Comparison of ENCODE assay signal across 8 mouse cellular contexts in the genomic region with DNA sequence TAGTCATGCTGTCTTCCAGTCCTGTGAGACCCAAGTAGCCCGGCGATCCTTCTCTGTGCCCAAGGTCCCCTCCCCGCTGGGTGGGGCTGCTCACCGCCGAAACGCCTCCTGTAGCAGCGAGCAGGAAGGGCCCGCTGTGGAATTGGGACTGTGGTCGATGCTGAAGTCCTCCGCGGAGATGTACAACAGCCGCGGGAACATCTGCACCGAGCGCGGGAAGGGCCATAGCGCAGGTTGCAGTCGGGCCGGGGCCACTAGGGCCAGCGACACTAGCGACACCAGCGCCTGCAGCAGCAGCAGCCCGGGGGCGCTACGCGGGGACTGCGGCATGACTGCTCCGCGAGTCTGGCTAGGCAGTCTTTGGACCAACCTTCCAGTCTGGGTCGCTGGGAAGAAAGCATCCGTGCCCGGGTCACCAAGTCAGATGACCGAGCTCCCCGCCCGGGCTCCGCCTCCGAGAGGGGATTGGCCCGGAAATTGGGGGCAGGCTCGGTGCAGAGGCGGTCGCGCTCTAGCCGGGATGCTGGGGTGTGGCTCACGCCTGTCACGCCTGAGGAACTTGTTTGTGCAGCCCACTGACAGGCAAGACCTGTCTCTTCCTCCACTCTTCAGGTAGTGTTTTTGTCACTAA. TPM values are rescaled to one million over a fixed set of nuclear protein-coding genes. Genes with fewer than 3 reads are reported as not detected.
A peak's percentile ranks its signal among the peaks of the same experiment; 100 is the strongest.
DNase-seq lines count a peak whose midpoint lies in the region; ATAC-seq and TF ChIP-seq lines count a peak whose summit lies in the region.

Hexb (minus strand) TSS at position 426 of the 631 bp plus-strand sequence.

- peak; percentile 95 for ATAC-seq in embryonic facial prominence, embryonic 14.5 days (ENCODE audit: low read depth)
- peak; percentile 91 for ATAC-seq in limb, embryonic 14.5 days (ENCODE audit: low FRiP score, low read depth)
- ATAC-seq in midbrain, embryonic 16.5 days = peak; percentile 89

- H3K36me3 ChIP-seq in embryonic facial prominence, embryonic 14.5 days (ENCODE audit: control insufficient read depth, insufficient read depth, low read length) = no peaks in the 10 kb centered on the region
- no peaks in the 10 kb centered on the region for H3K36me3 ChIP-seq in heart, adult 2 months (ENCODE audit: control insufficient read depth, insufficient read depth, low read length)
- H3K36me3 ChIP-seq in limb, embryonic 14.5 days (ENCODE audit: control insufficient read depth, insufficient read depth, low read length) = no peaks in the 10 kb centered on the region
- no peaks in the 10 kb centered on the region for H3K36me3 ChIP-seq in midbrain, embryonic 16.5 days (ENCODE audit: control insufficient read depth, insufficient read depth, low read length)
- peaks cover 2% of the 10 kb centered on the region; the same call in 1 of the 2 replicates for H3K36me3 ChIP-seq in spleen, adult 2 months (ENCODE audit: control insufficient read depth, insufficient read depth, low read length)

- peak within 1 kb of the TSS; percentile 65 for H3K27ac ChIP-seq in embryonic facial prominence, embryonic 14.5 days (replicated peaks; ENCODE audit: low read depth, low read length)
- peak within 1 kb of the TSS; percentile 92 for H3K27ac ChIP-seq in heart, adult 2 months
- H3K27ac ChIP-seq in limb, embryonic 14.5 days (replicated peaks; ENCODE audit: low read depth, low read length) = peak within 1 kb of the TSS; percentile 58; the same call in 1 of the 2 replicates
- H3K27ac ChIP-seq in midbrain, embryonic 16.5 days (ENCODE audit: low read length) = peak within 1 kb of the TSS; percentile 47; the same call in 1 of the 2 replicates
- peak within 1 kb of the TSS; percentile 95 for H3K27ac ChIP-seq in spleen, adult 2 months (ENCODE audit: insufficient read depth, low read length)

- 0% methylated on average over 34 of the region's 45 CpGs for WGBS in embryonic facial prominence, embryonic 14.5 days
- WGBS in heart, adult 2 months = under 1% methylated on average over 45 of the region's 45 CpGs
- 1% methylated on average over 42 of the region's 45 CpGs for WGBS in limb, embryonic 14.5 days
- WGBS in midbrain, embryonic 16.5 days = under 1% methylated on average over 43 of the region's 45 CpGs
- WGBS in spleen, adult 2 months = under 1% methylated on average over 45 of the region's 45 CpGs

- TF ChIP-seq EP300 in heart, adult 2 months (IDR thresholded peaks at IDR 0.05; ENCODE audit: insufficient read depth, low read depth, low read length) = no peak

- H3K4me1 ChIP-seq in embryonic facial prominence, embryonic 14.5 days (ENCODE audit: control insufficient read depth, insufficient read depth, low read length) = no peaks in the 10 kb centered on the region; the same call in 1 of the 2 replicates
- no peaks in the 10 kb centered on the region; the same call in 1 of the 2 replicates for H3K4me1 ChIP-seq in heart, adult 2 months (ENCODE audit: control insufficient read depth, insufficient read depth, low read length)
- peaks cover 3% of the 10 kb centered on the region; the same call in 1 of the 2 replicates for H3K4me1 ChIP-seq in limb, embryonic 14.5 days (ENCODE audit: control insufficient read depth, insufficient read depth, low read length)
- H3K4me1 ChIP-seq in midbrain, embryonic 16.5 days (ENCODE audit: control insufficient read depth, insufficient read depth, low read length) = no peaks in the 10 kb centered on the region; the same call in 1 of the 2 replicates
- H3K4me1 ChIP-seq in spleen, adult 2 months (ENCODE audit: control insufficient read depth, insufficient read depth, insufficient read length) = peaks cover 2% of the 10 kb centered on the region; the same call in 1 of the 2 replicates

- DNase-seq in A20 (ENCODE audit: low read depth, low spot score) = peak; percentile 94
- peak; percentile 78 to 88 for DNase-seq in adrenal gland, postnatal 4 days (ENCODE audit: low spot score in 2 of 2)
- DNase-seq in embryonic facial prominence, embryonic 14.5 days (ENCODE audit: low spot score) = peak; percentile 93
- DNase-seq in heart, adult 2 months = peak; percentile 97 to 98
- peak; percentile 96 for DNase-seq in kidney, adult 8-10 months
- peak; percentile 82 for DNase-seq in limb, embryonic 14.5 days (ENCODE audit: low spot score)
- peak; percentile 73 to 95 for DNase-seq in spleen, adult 2 months (ENCODE audit: low read depth in 1 of 2, low spot score in 2 of 2)

- H3K9me3 ChIP-seq in embryonic facial prominence, embryonic 14.5 days (ENCODE audit: control insufficient read depth, low read length) = no peaks in the 10 kb centered on the region
- H3K9me3 ChIP-seq in limb, embryonic 14.5 days (ENCODE audit: control insufficient read depth, low read length) = no peaks in the 10 kb centered on the region
- no peaks in the 10 kb centered on the region for H3K9me3 ChIP-seq in midbrain, embryonic 16.5 days (replicated peaks; ENCODE audit: control insufficient read depth, low read length, poor library complexity, severe bottlenecking)

- peak within 1 kb of the TSS; percentile 97 for H3K4me2 ChIP-seq in embryonic facial prominence, embryonic 14.5 days (ENCODE audit: low read depth, low read length)
- H3K4me2 ChIP-seq in limb, embryonic 14.5 days (replicated peaks; ENCODE audit: low read depth, low read length, severe bottlenecking) = peak within 1 kb of the TSS; percentile 93
- peak within 1 kb of the TSS; percentile 93 for H3K4me2 ChIP-seq in midbrain, embryonic 16.5 days (ENCODE audit: low read length)

- intact Hi-C loops in heart, adult 2 months (cut with DNase I) = loop anchor here (10.0 kb wide), 1 partner anchor 1067 kb away; the partner anchor contains the start of genes Ankra2 and Utp15

- TF ChIP-seq CTCF in heart, adult 2 months (IDR thresholded peaks at IDR 0.05) = peak; percentile 49
- TF ChIP-seq CTCF in spleen, adult 2 months (IDR thresholded peaks at IDR 0.05; ENCODE audit: extremely low read depth, insufficient read depth, insufficient read length, insufficient replicate concordance) = 0 out of 2 replicates have a peak, but pooled peaks have one; percentile 7

- no peaks in the 10 kb centered on the region for H3K27me3 ChIP-seq in embryonic facial prominence, embryonic 14.5 days (replicated peaks; ENCODE audit: control insufficient read depth, insufficient read depth, low read length)
- H3K27me3 ChIP-seq in heart, adult 2 months (ENCODE audit: control insufficient read depth, insufficient read depth, low read length) = no peaks in the 10 kb centered on the region
- H3K27me3 ChIP-seq in limb, embryonic 14.5 days (ENCODE audit: control insufficient read depth, insufficient read depth, low read length) = no peaks in the 10 kb centered on the region
- no peaks in the 10 kb centered on the region for H3K27me3 ChIP-seq in midbrain, embryonic 16.5 days (ENCODE audit: control insufficient read depth, insufficient read depth, low read depth, low read length)
- no peaks in the 10 kb centered on the region for H3K27me3 ChIP-seq in spleen, adult 2 months (ENCODE audit: control insufficient read depth, insufficient read depth, low read length)

- peak; percentile 89 for TF ChIP-seq POLR2A in heart, adult 2 months (IDR thresholded peaks at IDR 0.05; ENCODE audit: insufficient read depth, low read depth, low read length)
- 0 out of 2 replicates have a peak, but pooled peaks have one; percentile 36 for TF ChIP-seq POLR2A in limb, embryonic 14.5 days (IDR thresholded peaks at IDR 0.05; ENCODE audit: borderline replicate concordance, extremely low read depth, insufficient read depth, insufficient read length)
- 0 out of 2 replicates have a peak, but pooled peaks have one; percentile 24 for TF ChIP-seq POLR2A in spleen, adult 2 months (IDR thresholded peaks at IDR 0.05; ENCODE audit: low read depth, low read length)

- peak within 1 kb of the TSS; percentile 72 for H3K9ac ChIP-seq in embryonic facial prominence, embryonic 14.5 days (ENCODE audit: low read depth, low read length)
- H3K9ac ChIP-seq in heart, adult 2 months (ENCODE audit: low read depth, low read length) = peak within 1 kb of the TSS; percentile 74
- H3K9ac ChIP-seq in limb, embryonic 14.5 days (ENCODE audit: low read depth, low read length, severe bottlenecking) = peak within 1 kb of the TSS; percentile 69
- peak within 1 kb of the TSS; percentile 81 for H3K9ac ChIP-seq in midbrain, embryonic 16.5 days (ENCODE audit: low read depth, low read length)

- H3K79me2 ChIP-seq in heart, adult 2 months (replicated peaks; ENCODE audit: control insufficient read depth, insufficient read depth, low read length) = no peaks in the 10 kb centered on the region

- H3K4me3 ChIP-seq in embryonic facial prominence, embryonic 14.5 days (ENCODE audit: low read depth, low read length) = peak within 1 kb of the TSS; percentile 70
- peak within 1 kb of the TSS; percentile 95 for H3K4me3 ChIP-seq in heart, adult 2 months
- H3K4me3 ChIP-seq in limb, embryonic 14.5 days (replicated peaks; ENCODE audit: low read length) = peak within 1 kb of the TSS; percentile 75
- peak within 1 kb of the TSS; percentile 77 for H3K4me3 ChIP-seq in midbrain, embryonic 16.5 days (ENCODE audit: low read depth, low read length)
- H3K4me3 ChIP-seq in spleen, adult 2 months (ENCODE audit: extremely low read depth, insufficient read depth, insufficient read length) = peak within 1 kb of the TSS; percentile 97

RNA-seq across cellular contexts. Expression of gene Hexb, which starts in this region (rescaled TPM):
- 10 to 100 TPM; 30.8 to 38.7 TPM for total RNA-seq in adrenal gland, postnatal 4 days (2021)
- 44.4 and 46.0 TPM in 2 replicates for polyA plus RNA-seq in embryonic facial prominence, embryonic 14.5 days (2014; fragmentation: Nextera tagmentation; extraction: Ambion mirVana)
- 10 to 100 TPM; 21.2 to 21.7 TPM for total RNA-seq in heart, adult 2 months (2021)
- 21.3 and 26.5 TPM in 2 replicates for polyA plus RNA-seq in heart, adult 2 months (2012; rRNA removed)
- 46.3 and 50.7 TPM in 2 replicates for polyA plus RNA-seq in limb, embryonic 14.5 days (2012; rRNA removed)
- polyA plus RNA-seq in limb, embryonic 14.5 days (2014; fragmentation: Nextera tagmentation; extraction: Ambion mirVana) = 60.1 and 60.5 TPM in 2 replicates
- 40.3 and 49.8 TPM in 2 replicates for polyA plus RNA-seq in midbrain, embryonic 16.5 days (2015; fragmentation: Nextera tagmentation; extraction: Ambion mirVana)
- 97.1 and 134 TPM in 2 replicates for polyA plus RNA-seq in spleen, adult 2 months (2012; rRNA removed)

Comparison
In these comparisons a context has a peak if more than half of its experiments do, and no peak if none do; other contexts are left out.
1. Peak in every context shown above with its lines: DNase-seq, ATAC-seq, H3K4me3 ChIP-seq and H3K27ac ChIP-seq.
2. POLR2A ChIP-seq: peak in every context shown above with its lines; median percentile 89 in heart, adult 2 months; 36 in limb, embryonic 14.5 days; 24 in spleen, adult 2 months.